ENCODE assay signal across 12 mouse cellular contexts in genomic region chr4:138343341-138343837, GRCm38 (mm10). TPM values are rescaled to one million over a fixed set of nuclear protein-coding genes. Genes with fewer than 3 reads are reported as not detected.
DNase-seq lines count a peak whose midpoint lies in the region; ATAC-seq and TF ChIP-seq lines count a peak whose summit lies in the region.
"Had no signal": no experiment of that assay in that cellular context is flagged by ENCODE, and none has a peak within 500 bp of the region (broad histone marks: within the 10 kb centered on the region; RNA-seq: fewer than 3 reads in every experiment).

No protein-coding gene starts in this region.

- TF ChIP-seq EP300 in heart, postnatal 0 days (IDR thresholded peaks at IDR 0.05; ENCODE audit: low read depth), result no peak

- H3K27me3 ChIP-seq in heart, postnatal 0 days (ENCODE audit: control insufficient read depth, insufficient read depth, low read length), result no peaks in the 10 kb centered on the region
- H3K27me3 ChIP-seq in forebrain, embryonic 16.5 days (replicated peaks; ENCODE audit: control insufficient read depth, insufficient read depth, low read length), result no peaks in the 10 kb centered on the region
- H3K27me3 ChIP-seq: embryonic facial prominence, embryonic 13.5 days; limb, embryonic 13.5 days had no signal

- H3K4me1 ChIP-seq in heart, postnatal 0 days (ENCODE audit: control insufficient read depth, insufficient read depth), result peaks cover 16% of the 10 kb centered on the region
- no peaks in the 10 kb centered on the region for H3K4me1 ChIP-seq in forebrain, embryonic 16.5 days (replicated peaks; ENCODE audit: control insufficient read depth, insufficient read depth, low read length)
- no peaks in the 10 kb centered on the region for H3K4me1 ChIP-seq in lung, adult 2 months (ENCODE audit: control insufficient read depth, insufficient read depth, low read length)

- peak; percentile 37; the same call in 1 of the 2 replicates for ATAC-seq in heart, postnatal 0 days (ENCODE audit: insufficient read depth, low read depth)
- ATAC-seq in forebrain, embryonic 16.5 days, result no peak

- H3K4me3 ChIP-seq in heart, postnatal 0 days (ENCODE audit: low read depth, low read length), result no peak overlapping the region
- no peak overlapping the region for H3K4me3 ChIP-seq in forebrain, embryonic 16.5 days (replicated peaks; ENCODE audit: low read length)
- H3K4me3 ChIP-seq in lung, adult 2 months (replicated peaks; ENCODE audit: extremely low read depth, low read depth, low read length), result no peak overlapping the region
- H3K4me3 ChIP-seq: embryonic facial prominence, embryonic 13.5 days; limb, embryonic 13.5 days had no signal

- H3K9me3 ChIP-seq in heart, postnatal 0 days (replicated peaks; ENCODE audit: control insufficient read depth, low read length), result no peaks in the 10 kb centered on the region
- no peaks in the 10 kb centered on the region for H3K9me3 ChIP-seq in forebrain, embryonic 16.5 days (ENCODE audit: control insufficient read depth, low read length)
- H3K9me3 ChIP-seq: embryonic facial prominence, embryonic 13.5 days; limb, embryonic 13.5 days had no signal

- WGBS in heart, postnatal 0 days, result 23% methylated on average over 10 of the region's 10 CpGs
- 67% methylated on average over 10 of the region's 10 CpGs for WGBS in forebrain, embryonic 16.5 days
- 67% methylated on average over 10 of the region's 10 CpGs for WGBS in lung, adult 2 months

- H3K9ac ChIP-seq in heart, postnatal 0 days (replicated peaks; ENCODE audit: low read depth, low read length), result no peak overlapping the region
- no peak overlapping the region for H3K9ac ChIP-seq in forebrain, embryonic 16.5 days (replicated peaks; ENCODE audit: low read depth, low read length)
- H3K9ac ChIP-seq: embryonic facial prominence, embryonic 13.5 days; limb, embryonic 13.5 days had no signal

- H3K27ac ChIP-seq in heart, postnatal 0 days (ENCODE audit: low read depth), result peak overlapping the region; percentile 28
- H3K27ac ChIP-seq in forebrain, embryonic 16.5 days (ENCODE audit: low read length), result no peak overlapping the region
- H3K27ac ChIP-seq: embryonic facial prominence, embryonic 13.5 days; limb, embryonic 13.5 days had no signal

- TF ChIP-seq POLR2A in lung, adult 2 months (IDR thresholded peaks at IDR 0.05; ENCODE audit: borderline replicate concordance, extremely low read depth, low read depth, low read length), result no peak

- no peak for TF ChIP-seq CTCF in heart, postnatal 0 days (IDR thresholded peaks at IDR 0.05; ENCODE audit: low read depth)
- no peak for TF ChIP-seq CTCF in lung, adult 2 months (IDR thresholded peaks at IDR 0.05; ENCODE audit: insufficient read depth, low read length)

- H3K36me3 ChIP-seq in heart, postnatal 0 days (replicated peaks; ENCODE audit: control insufficient read depth, insufficient read depth, low read length), result no peaks in the 10 kb centered on the region
- no peaks in the 10 kb centered on the region for H3K36me3 ChIP-seq in forebrain, embryonic 16.5 days (ENCODE audit: control insufficient read depth, insufficient read depth)
- H3K36me3 ChIP-seq: embryonic facial prominence, embryonic 13.5 days; limb, embryonic 13.5 days had no signal

- no peak overlapping the region for H3K4me2 ChIP-seq in heart, postnatal 0 days (ENCODE audit: low read depth, low read length)
- H3K4me2 ChIP-seq in forebrain, embryonic 16.5 days (ENCODE audit: low read length), result no peak overlapping the region
- H3K4me2 ChIP-seq: embryonic facial prominence, embryonic 13.5 days; limb, embryonic 13.5 days had no signal

- peak; percentile 52 for DNase-seq in cerebellum, adult 11 months
- no peak for DNase-seq in cerebellum, postnatal 4 days (ENCODE audit: low spot score in 2 of 2)
- peak; percentile 43 to 64 for DNase-seq in adrenal gland, adult 18-20 months (ENCODE audit: low spot score in 2 of 2)
- DNase-seq in heart, postnatal 0 days (ENCODE audit: low spot score), result peak; percentile 36
- peak; percentile 35 to 56 for DNase-seq in kidney, postnatal 4 days
- no peak for DNase-seq in lung, adult 2 months
- DNase-seq in thymus, adult 18-20 months, result no peak
- DNase-seq: thymus, adult 2 months had no signal

RNA-seq across cellular contexts. Expression of gene Pink1, which starts 17.3 kb away (rescaled TPM):
- 100 to 1,000 TPM; 193 to 198 TPM for total RNA-seq in adrenal gland, adult 18-20 months (2021)
- total RNA-seq in heart, postnatal 0 days (2014; rRNA removed; ENCODE audit: low replicate concordance), result 302 and 330 TPM in 2 replicates
- polyA plus RNA-seq in heart, postnatal 0 days (2015; fragmentation: Nextera tagmentation; extraction: Ambion mirVana), result 152 and 159 TPM in 2 replicates
- polyA plus RNA-seq in forebrain, embryonic 16.5 days (2015; fragmentation: Nextera tagmentation; extraction: Ambion mirVana), result 91.0 and 92.8 TPM in 2 replicates
- polyA plus RNA-seq in lung, adult 2 months (2012; rRNA removed), result 178 and 182 TPM in 2 replicates

RNA-seq across cellular contexts. Expression of gene Cda, which starts 24.4 kb away (rescaled TPM):
- 10 to 100 TPM in 1 of 2 experiments, 1 to 10 TPM in 1; 8.9 to 10.0 TPM for total RNA-seq in adrenal gland, adult 18-20 months (2021)
- 2.7 and 7.4 TPM in 2 replicates for total RNA-seq in heart, postnatal 0 days (2014; rRNA removed; ENCODE audit: low replicate concordance)
- polyA plus RNA-seq in heart, postnatal 0 days (2015; fragmentation: Nextera tagmentation; extraction: Ambion mirVana), result 7.0 and 7.6 TPM in 2 replicates
- polyA plus RNA-seq in forebrain, embryonic 16.5 days (2015; fragmentation: Nextera tagmentation; extraction: Ambion mirVana), result 1.0 and 1.1 TPM in 2 replicates
- polyA plus RNA-seq in lung, adult 2 months (2012; rRNA removed), result 2.6 and 2.9 TPM in 2 replicates
- total RNA-seq: hematopoietic stem cell, adult 5-6 weeks had no signal

RNA-seq across cellular contexts. Expression of gene Ddost, which starts 38.9 kb away (rescaled TPM):
- 100 to 1,000 TPM; 115 to 119 TPM for total RNA-seq in adrenal gland, adult 18-20 months (2021)
- total RNA-seq in heart, postnatal 0 days (2014; rRNA removed; ENCODE audit: low replicate concordance), result 163 and 216 TPM in 2 replicates
- 146 and 150 TPM in 2 replicates for polyA plus RNA-seq in heart, postnatal 0 days (2015; fragmentation: Nextera tagmentation; extraction: Ambion mirVana)
- 184 and 190 TPM in 2 replicates for polyA plus RNA-seq in forebrain, embryonic 16.5 days (2015; fragmentation: Nextera tagmentation; extraction: Ambion mirVana)
- polyA plus RNA-seq in lung, adult 2 months (2012; rRNA removed), result 194 and 198 TPM in 2 replicates

RNA-seq across cellular contexts. Expression of gene Fam43b, which starts 52.9 kb away (rescaled TPM):
- total RNA-seq in adrenal gland, adult 18-20 months (2021), result 1 to 10 TPM; 1.6 to 2.2 TPM
- not detected in 2 replicates for total RNA-seq in heart, postnatal 0 days (2014; rRNA removed; ENCODE audit: low replicate concordance)
- not detected in 2 replicates for polyA plus RNA-seq in heart, postnatal 0 days (2015; fragmentation: Nextera tagmentation; extraction: Ambion mirVana)
- 7.7 and 8.4 TPM in 2 replicates for polyA plus RNA-seq in forebrain, embryonic 16.5 days (2015; fragmentation: Nextera tagmentation; extraction: Ambion mirVana)
- polyA plus RNA-seq in lung, adult 2 months (2012; rRNA removed), result not detected in 2 replicates
- polyA plus RNA-seq: limb, embryonic 13.5 days; thymus, adult 2 months had no signal

Comparison
In these comparisons a context has a peak if more than half of its experiments do, and no peak if none do; other contexts are left out.
1. DNase-seq: peak in cerebellum, adult 11 months (single experiment), adrenal gland, adult 18-20 months (2 of 2), heart, postnatal 0 days (single experiment) and kidney, postnatal 4 days (2 of 2); none in cerebellum, postnatal 4 days (0 of 2), lung, adult 2 months (single experiment) and thymus, adult 18-20 months (0 of 2).